Mouse (Mus musculus) liver, postnatal 0 days (tissue): Measurements from ENCODE around the gene Irak2.

Experiments
- CTCF ChIP-seq: sonication (generic); IDR thresholded peaks from 2 replicates; pipeline ENCODE4 v1.5.1; 2016; ENCODE audit warnings: antibody characterized with exemption, low read depth
- EP300 ChIP-seq: IDR thresholded peaks from 2 replicates; pipeline ENCODE4 v1.6.1; 2016; ENCODE audit warnings: antibody characterized with exemption, low read depth, mild to moderate bottlenecking

DNA sequence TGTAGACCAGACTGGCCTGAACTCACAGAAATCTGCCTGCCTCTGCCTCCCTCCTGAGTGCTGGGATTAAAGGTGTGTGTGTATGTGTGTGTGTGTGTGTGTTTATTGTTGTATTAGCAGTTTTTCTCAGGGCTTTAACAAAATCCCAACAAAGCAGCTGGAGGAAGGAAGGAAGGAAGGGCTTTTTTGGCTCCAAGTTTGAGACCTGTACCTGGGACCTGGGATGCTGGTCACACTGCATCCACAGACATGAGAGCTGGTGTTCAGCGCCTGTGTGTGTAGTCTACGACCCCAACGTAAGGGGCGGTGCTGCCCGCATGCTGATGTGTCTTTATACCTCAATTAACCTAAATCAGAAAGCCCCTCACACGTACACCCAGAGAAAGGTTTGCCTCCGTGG is 15.3 kb downstream of the Irak2 start:
- TF ChIP-seq CTCF: no peak
- no peak for TF ChIP-seq EP300
